Mouse (Mus musculus) pancreas, adult 10 weeks (tissue): ENCODE measurements around the gene Fam221b. TPM values are rescaled to one million over a fixed set of nuclear protein-coding genes. Genes with fewer than 3 reads are reported as not detected.

ENCODE experiments used
- polyA plus RNA-seq: library from polyadenylated mRNA; stranded (reverse); fragments of 350-450 nt; fragmentation: Illumina TruSeq; extraction: RNeasy Lipid Tissue Mini Kit (QIAGEN cat#74804); gene quantifications from one replicate; pipeline ENCODE4 v1.2.3, GENCODE M21; 2015; ENCODE audit warnings: low read depth, low replicate concordance; ENCODE audit not compliant: insufficient read depth

The Fam221b gene
- polyA plus RNA-seq: 0.20 TPM

GRCm38 (mm10) chr4:43668782-43669427 lies at the start of gene Fam221b, which contains the start of gene Tmem8b:
Fam221b (minus strand) TSS chr4:43669145.
Tmem8b (plus strand) TSS chr4:43668971.

GRCm38 (mm10) chr4:43709869-43710268 lies 40.9 kb upstream of the Fam221b start, which contains the start of gene Olfr71:
Olfr71 (minus strand) TSS chr4:43710255.

GRCm38 (mm10) chr4:43700707-43701106 lies 31.8 kb upstream of the Fam221b start, which contains the start of gene Olfr70:
Olfr70 (minus strand) TSS chr4:43700807.

DNA sequence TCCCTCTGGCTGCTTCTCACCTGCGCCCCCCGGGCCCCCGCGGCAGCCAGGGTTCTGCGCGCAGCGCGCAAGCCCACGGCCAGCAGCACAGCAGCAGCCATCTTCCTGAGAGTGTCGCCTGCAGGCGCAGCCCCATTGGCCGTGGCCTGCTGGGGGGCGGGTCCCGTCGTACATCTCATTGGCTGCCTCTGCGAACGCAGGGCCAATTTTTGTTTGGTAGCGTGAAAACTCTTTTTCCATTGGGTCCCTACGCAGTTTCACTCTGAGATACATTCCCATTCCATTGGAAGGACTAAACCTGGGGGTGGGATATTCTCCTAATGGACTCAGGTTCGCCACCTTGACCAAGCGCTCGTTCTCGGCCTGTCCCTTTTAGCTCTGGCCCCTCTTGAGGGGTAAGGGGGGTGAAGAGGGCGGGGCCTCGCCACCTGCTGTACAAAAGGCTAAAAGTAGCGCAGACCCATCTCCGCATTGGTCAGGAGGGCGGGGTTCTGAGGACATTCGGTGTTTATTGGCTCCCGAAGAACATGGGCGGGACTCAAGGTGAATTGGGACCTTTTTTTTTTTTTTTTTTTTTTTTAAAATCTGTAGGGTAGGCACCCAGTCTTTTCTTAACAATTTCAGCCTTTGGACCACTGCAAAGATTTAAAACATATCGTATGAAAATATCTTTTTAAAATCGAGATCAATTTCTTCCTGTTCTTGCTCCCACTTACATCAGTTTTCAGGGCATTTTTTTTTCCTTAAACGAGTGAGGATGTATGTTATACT lies 12.4 kb downstream of the Fam221b start, which contains the start of gene Hint2:
Gene Hint2 (minus strand): TSS at position 128 of the 771 bp plus-strand sequence.

DNA sequence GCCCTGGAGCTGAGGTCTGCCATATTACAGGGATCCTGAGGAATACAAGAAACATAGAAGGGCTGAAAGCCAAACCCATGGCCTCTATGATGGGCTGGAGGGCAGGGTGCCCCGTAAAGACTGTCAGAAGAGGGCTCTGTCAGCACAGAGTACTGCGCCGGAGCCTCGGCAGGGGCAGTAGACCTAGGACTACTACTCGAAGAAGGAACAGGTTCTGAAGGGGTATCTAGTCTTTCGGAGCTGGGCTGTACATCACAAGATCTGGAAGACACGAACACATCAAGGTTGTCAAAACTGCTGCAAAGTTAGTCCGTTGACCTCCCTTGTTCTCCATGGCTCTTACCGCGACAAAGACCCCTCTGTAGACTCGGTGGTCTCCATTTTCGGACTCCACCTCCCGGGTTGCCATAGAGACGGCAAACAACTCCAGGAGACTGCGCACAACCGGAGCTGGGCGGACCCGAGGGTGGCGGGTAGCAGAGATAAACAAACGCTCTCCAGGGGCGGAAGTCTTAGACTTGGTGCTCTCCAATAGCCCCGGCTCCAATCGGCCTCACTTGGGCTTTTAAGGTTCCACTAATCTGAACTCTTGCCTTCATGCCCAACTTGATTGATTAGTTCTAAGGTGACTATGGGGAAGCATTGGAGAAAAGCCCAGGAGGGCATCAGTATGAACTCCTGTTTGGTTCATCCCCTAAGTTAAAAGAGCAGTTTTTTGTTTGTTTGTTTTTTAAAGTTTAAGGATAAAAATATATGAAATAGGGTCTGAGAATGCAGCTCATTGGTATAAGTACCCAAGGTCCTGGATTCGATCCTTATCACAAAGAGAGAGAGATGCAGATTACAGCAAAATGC lies 15.6 kb downstream of the Fam221b start, which contains the start of gene Spag8:
Gene Spag8 (minus strand): TSS at position 434 of the 855 bp plus-strand sequence.

GRCm38 (mm10) chr4:43631046-43631955 lies 37.6 kb downstream of the Fam221b start, which contains the start of gene Npr2:
Npr2 (plus strand) TSS chr4:43631935.

Other genes starting within 250 kb of the Fam221b start
- gene Fam166b, start 240.0 kb downstream of the Fam221b start, polyA plus RNA-seq: not detected
- 7.8 TPM for gene Tesk1, start 227.2 kb downstream of the Fam221b start, polyA plus RNA-seq
- gene Cd72, start 214.5 kb downstream of the Fam221b start, polyA plus RNA-seq: 1.8 TPM
- gene Sit1, start 185.4 kb downstream of the Fam221b start, polyA plus RNA-seq: not detected
- 28.5 TPM for gene Ccdc107, start 176.2 kb downstream of the Fam221b start, polyA plus RNA-seq
- 3.8 TPM for gene Arhgef39, start 169.4 kb downstream of the Fam221b start, polyA plus RNA-seq
- not detected for gene Car9, start 162.2 kb downstream of the Fam221b start, polyA plus RNA-seq
- gene Tpm2, start 145.4 kb downstream of the Fam221b start, polyA plus RNA-seq: 37.2 TPM
- gene Creb3, start 106.8 kb downstream of the Fam221b start, polyA plus RNA-seq: 21.2 TPM
- 19.2 TPM for gene Tln1, start 106.5 kb downstream of the Fam221b start, polyA plus RNA-seq
- 6.8 TPM for gene Rgp1, start 90.4 kb downstream of the Fam221b start, polyA plus RNA-seq
- 4.6 TPM for gene Gba2, start 90.3 kb downstream of the Fam221b start, polyA plus RNA-seq
- not detected for gene Msmp, start 84.7 kb downstream of the Fam221b start, polyA plus RNA-seq
- 10.7 TPM for gene Npr2, start 37.2 kb downstream of the Fam221b start, polyA plus RNA-seq
- gene Spag8, start 15.6 kb downstream of the Fam221b start, polyA plus RNA-seq: 1.1 TPM
- gene Hint2, start 12.7 kb downstream of the Fam221b start, polyA plus RNA-seq: 22.0 TPM
- 1.8 TPM for gene Tmem8b, start 174 bp downstream of the Fam221b start, polyA plus RNA-seq
- gene Olfr70, start 31.7 kb upstream of the Fam221b start, polyA plus RNA-seq: not detected
- not detected for gene Olfr71, start 41.1 kb upstream of the Fam221b start, polyA plus RNA-seq
- gene Hrct1, start 58.0 kb upstream of the Fam221b start, polyA plus RNA-seq: 3.5 TPM
- 0.65 TPM for gene Spaar, start 60.9 kb upstream of the Fam221b start, polyA plus RNA-seq
- not detected for gene Olfr159, start 101.9 kb upstream of the Fam221b start, polyA plus RNA-seq
- not detected for gene Olfr156, start 154.8 kb upstream of the Fam221b start, polyA plus RNA-seq
- not detected for gene Olfr157, start 171.1 kb upstream of the Fam221b start, polyA plus RNA-seq
- gene Olfr155, start 182.4 kb upstream of the Fam221b start, polyA plus RNA-seq: not detected
- gene Reck, start 206.4 kb upstream of the Fam221b start, polyA plus RNA-seq: 3.9 TPM